Mouse (Mus musculus) hindbrain, embryonic 11.5 days (tissue): ENCODE results near the gene Gm4340. TPM values are rescaled to one million over a fixed set of nuclear protein-coding genes. Genes with fewer than 3 reads are reported as not detected.

Experiments
- ATAC-seq: fragments of 200-750 bp; cut with Nextera tagmentation; 2 replicates; pipeline ENCODE4 v1.8.0; 2017; ENCODE audit warnings: mild to moderate bottlenecking, moderate TSS enrichment, moderate library complexity; ENCODE audit not compliant: low FRiP score
- DNase-seq: peaks from one replicate; pipeline ENCODE4 v3.0.0-alpha.2; 2015; ENCODE audit warnings: low spot score
- H3K27ac ChIP-seq: fragments of 300-500 bp; sonication (generic); 2 replicates; pipeline ENCODE4 v1.5.1; 2014; ENCODE audit warnings: mild to moderate bottlenecking, low read depth, low read length
- H3K27me3 ChIP-seq: fragments of 300-500 bp; sonication (generic); 2 replicates; pipeline ENCODE4 v1.6.1; 2014; ENCODE audit warnings: mild to moderate bottlenecking, low read length, moderate library complexity, mixed read lengths; ENCODE audit not compliant: control insufficient read depth, insufficient read depth
- H3K36me3 ChIP-seq: fragments of 300-500 bp; sonication (generic); 2 replicates; pipeline ENCODE4 v1.6.1; 2014; ENCODE audit warnings: mild to moderate bottlenecking, low read length, moderate library complexity, mixed read lengths; ENCODE audit not compliant: control insufficient read depth, insufficient read depth
- H3K4me1 ChIP-seq: fragments of 300-500 bp; sonication (generic); replicated peaks from 2 replicates; pipeline ENCODE4 v1.6.1; 2014; ENCODE audit warnings: low read length, mixed read lengths; ENCODE audit not compliant: control insufficient read depth, insufficient read depth
- H3K4me2 ChIP-seq: fragments of 300-500 bp; sonication (generic); replicated peaks from 2 replicates; pipeline ENCODE4 v1.6.1; 2014; ENCODE audit warnings: mild to moderate bottlenecking, low read depth, low read length
- H3K4me3 ChIP-seq: fragments of 300-500 bp; sonication (generic); 2 replicates; pipeline ENCODE4 v1.5.1; 2014; ENCODE audit warnings: low read depth, low read length
- H3K9ac ChIP-seq: fragments of 300-500 bp; sonication (generic); 2 replicates; pipeline ENCODE4 v1.6.1; 2014; ENCODE audit warnings: low read depth, low read length
- H3K9me3 ChIP-seq: fragments of 300-500 bp; sonication (generic); 2 replicates; pipeline ENCODE4 v1.6.1; 2016; ENCODE audit warnings: low read length; ENCODE audit not compliant: control insufficient read depth
- WGBS: fragments of 180-500 bp; shearing (Covaris S2); extraction: QIAGEN DNeasy Blood & Tissue Kit; methylation state at CpG from one replicate; pipeline ENCODE4 v1.1.7; 2014; 5-methylcytosine and 5-hydroxymethylcytosine counted together
- polyA plus RNA-seq: library from polyadenylated mRNA; unstranded; fragments of >200 nt; fragmentation: Nextera tagmentation; extraction: Ambion mirVana; gene quantifications from 2 replicates; pipeline ENCODE4 v1.2.1, GENCODE M21; 2014

The Gm4340 gene
- polyA plus RNA-seq, 1 experiment from 2014 or later, result not detected

DNA sequence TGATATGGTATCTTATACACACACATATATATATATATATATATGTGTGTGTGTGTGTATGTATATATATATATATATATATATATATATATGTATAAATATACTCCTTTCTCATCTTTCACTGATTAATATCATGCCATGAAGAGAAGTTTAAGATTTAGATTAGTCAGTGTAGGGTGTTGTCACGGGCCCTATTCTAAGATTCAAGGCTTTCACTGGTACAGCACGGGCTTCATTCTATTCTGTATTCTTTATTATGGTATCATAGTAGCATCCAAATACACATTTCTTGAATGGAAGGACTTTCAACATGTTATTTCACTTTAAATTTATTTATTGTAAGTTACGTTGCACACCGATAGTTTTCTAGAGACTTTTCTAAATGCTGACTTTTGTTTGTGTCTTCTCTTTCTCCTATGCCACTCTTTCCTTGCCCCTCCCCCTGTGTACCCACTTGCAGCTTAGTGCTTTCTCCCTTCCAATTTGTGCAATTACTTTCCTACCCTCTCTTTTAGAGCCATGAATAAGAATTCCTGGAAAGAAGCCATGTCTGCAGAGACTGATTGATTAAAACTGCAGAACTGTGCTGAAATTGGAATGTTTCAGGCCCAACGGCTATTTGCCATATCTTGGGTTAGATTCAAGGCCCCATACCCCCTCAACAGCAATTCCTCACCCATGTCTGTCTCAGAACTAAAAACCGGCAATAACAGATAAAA lies 26.6 kb downstream of the Gm4340 start:
- Histone ChIP-seq H3K27ac (no peak overlapping the region), H3K9ac (no peak overlapping the region), H3K9me3 (no peaks in the 10 kb centered on the region), H3K4me2 (no peak overlapping the region), H3K36me3 (no peaks in the 10 kb centered on the region), H3K4me3 (no peak overlapping the region), H3K27me3 (no peaks in the 10 kb centered on the region), H3K4me1 (no peaks in the 10 kb centered on the region)
- ATAC-seq, result no peak
- DNase-seq, result no peak
- WGBS, result 89% methylated on average over 6 of the region's 6 CpGs

Other genes with a start within 250 kb of the Gm4340 start
- gene Gm21293, start 51.1 kb upstream of the Gm4340 start, polyA plus RNA-seq, result not detected in 2 replicates
- not detected in 2 replicates for gene Gm6763, start 42.5 kb upstream of the Gm4340 start, polyA plus RNA-seq
- not detected in 2 replicates for gene Gm8764, start 34.0 kb upstream of the Gm4340 start, polyA plus RNA-seq
- gene Gm21304, start 25.5 kb upstream of the Gm4340 start, polyA plus RNA-seq, result not detected in 2 replicates
- not detected in 2 replicates for gene Gm21312, start 17.0 kb upstream of the Gm4340 start, polyA plus RNA-seq
- gene Gm20765, start 8.5 kb upstream of the Gm4340 start, polyA plus RNA-seq, result not detected in 2 replicates